Mouse (Mus musculus) CD4-positive, CD25-positive, alpha-beta regulatory T cell, adult 4 months (primary cell): ENCODE results near the gene Ctnna2. TPM values are rescaled to one million over a fixed set of nuclear protein-coding genes. Genes with fewer than 3 reads are reported as not detected.

Experiments
- ATAC-seq: one replicate; pipeline ENCODE4 v1.8.0; 2017
- polyA plus RNA-seq, 2 experiments: library from polyadenylated mRNA; unstranded; fragments of 100-300 nt; shearing (Covaris generic); gene quantifications; one replicate each; pipeline ENCODE4 v1.2.1; 2017

The Ctnna2 gene
- polyA plus RNA-seq, 2 experiments from 2014 or later: not detected

DNA sequence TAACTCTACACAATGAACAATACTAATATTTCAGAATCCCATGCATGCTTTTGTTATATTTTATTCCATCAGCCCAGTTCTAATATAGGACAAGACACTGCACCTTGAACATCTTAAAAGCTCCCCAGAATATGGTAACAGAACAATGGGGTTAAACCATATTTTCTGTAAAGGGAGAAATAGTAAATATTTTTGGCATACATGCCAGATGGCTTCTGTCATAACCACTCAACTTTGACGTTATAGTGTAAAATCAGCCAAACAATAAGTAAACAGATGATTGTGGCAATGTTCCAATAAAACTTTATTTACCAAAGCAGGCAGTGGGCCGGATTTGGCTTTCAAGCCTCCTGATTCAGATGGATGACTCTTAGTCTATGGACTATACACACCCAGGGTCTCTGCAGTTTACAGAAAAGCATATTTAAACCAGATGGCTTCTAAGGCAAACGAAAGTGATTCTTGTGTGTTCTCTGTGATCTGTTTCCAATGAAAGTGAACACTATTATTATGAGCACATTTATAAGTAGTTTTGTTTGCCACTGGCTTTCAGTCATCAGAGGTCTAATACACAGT lies 557.8 kb downstream of the Ctnna2 start:
- ATAC-seq: no peak

DNA sequence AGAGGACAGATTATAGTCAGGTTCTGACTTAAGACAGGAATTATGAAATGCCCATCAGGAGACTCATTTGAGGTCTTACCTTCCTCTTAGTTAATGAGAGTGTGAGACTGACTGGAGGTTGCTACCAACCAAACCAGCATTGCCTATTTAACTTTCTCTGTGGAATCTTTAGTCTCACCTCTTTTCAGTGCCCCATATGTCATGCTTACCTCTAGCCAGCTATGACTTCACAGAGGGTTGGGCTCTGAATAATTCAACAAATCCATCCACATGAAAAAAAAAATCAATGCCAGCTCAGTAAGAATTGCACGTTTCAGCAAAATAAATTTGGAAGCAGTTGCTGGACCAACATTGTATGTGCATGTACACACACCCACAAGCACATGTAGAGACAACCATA lies 562.5 kb downstream of the Ctnna2 start:
- no peak for ATAC-seq

DNA sequence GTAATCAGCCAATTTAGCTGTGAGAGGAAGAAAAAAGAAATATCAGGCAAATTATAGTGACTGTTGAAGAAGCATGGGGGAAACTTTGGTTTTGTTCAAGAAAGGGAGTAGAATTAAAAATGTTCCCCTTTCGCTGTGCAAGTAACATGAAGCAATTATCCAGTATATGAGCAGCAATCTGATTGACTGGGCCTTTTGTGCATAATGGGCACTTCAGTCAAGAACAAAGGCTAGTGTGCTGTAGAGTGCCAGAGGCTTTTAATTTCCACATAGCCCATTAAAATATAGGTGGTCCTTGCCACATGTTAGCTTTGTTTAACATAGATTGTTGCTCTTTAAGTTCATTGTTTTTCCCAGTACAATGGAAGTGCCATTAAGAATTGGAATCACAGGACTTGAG lies 566.0 kb downstream of the Ctnna2 start:
- ATAC-seq: no peak

DNA sequence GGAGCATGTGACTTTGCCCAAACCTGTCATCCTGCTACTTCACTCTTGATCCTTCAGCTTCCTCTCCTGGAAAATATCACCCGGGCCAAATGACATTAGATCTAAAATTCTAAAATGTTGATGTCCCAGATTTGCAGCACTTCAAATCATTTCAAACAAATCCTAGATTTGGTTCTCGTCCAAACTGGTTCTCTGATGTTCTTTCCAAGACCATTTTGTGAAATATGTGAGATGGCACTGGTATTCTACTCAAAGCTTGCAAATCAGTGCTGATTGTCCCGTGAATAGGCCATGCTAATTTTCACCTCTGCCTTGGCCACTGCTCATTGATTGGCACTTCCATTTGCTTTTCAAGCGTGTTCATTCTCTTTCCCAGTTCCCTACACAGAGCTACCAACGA lies 571.0 kb downstream of the Ctnna2 start:
- no peak for ATAC-seq

DNA sequence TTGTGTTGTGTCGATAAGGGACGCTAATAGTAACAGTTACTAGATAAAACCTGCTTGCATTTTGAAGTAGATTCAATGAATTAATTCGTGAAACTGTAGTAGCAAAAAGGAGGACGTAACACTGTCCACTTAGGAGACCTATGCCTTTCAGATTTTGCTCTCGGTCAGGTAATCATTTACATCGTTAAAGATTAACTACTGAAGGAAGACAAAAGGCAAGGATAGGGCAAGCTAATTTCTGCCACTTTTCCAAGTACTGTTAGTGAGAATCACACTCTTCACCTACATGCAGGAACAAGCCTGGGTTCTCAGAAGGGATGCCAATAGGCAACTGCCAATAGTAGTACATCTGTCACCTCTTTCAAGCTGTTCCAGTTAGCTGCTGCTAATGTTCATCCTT lies 578.7 kb downstream of the Ctnna2 start:
- ATAC-seq: no peak

DNA sequence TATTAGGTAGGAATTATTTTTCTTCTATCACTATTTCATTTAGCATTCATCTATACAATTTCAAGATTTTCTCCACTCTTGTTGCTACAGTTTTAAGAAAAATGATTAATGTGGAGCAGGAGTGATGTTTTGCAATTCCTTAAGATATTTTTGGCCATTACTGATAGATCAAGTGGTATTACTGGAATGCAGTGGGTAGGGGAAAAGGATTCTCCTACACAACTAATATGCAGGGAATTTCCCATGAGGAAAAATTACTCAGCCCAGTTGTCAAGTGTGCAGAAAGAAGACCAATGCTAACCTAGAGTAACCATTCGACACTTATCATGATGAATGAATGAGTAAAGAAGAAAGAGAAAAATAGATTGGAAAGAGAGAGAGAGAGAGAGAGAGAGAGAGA lies 587.8 kb downstream of the Ctnna2 start:
- ATAC-seq: no peak

DNA sequence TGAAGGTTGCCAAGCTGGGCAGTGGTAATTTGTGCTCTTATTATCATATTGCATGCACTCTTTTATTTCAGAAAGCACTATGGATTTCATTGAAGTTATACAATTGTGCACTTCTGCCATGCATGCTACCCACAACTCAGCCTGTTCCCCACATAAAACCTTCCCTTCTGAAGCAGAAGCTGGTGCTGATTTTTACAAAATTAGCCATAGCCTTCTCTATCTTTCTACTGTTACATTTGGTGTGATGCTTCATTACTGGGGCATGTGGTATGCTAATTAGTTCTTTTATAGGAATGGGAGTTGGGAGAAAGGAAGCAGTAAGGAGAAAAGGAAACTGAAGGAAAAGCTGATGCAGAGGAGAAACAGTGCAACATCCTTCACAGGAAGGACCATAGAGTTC lies 598.2 kb downstream of the Ctnna2 start:
- no peak for ATAC-seq

DNA sequence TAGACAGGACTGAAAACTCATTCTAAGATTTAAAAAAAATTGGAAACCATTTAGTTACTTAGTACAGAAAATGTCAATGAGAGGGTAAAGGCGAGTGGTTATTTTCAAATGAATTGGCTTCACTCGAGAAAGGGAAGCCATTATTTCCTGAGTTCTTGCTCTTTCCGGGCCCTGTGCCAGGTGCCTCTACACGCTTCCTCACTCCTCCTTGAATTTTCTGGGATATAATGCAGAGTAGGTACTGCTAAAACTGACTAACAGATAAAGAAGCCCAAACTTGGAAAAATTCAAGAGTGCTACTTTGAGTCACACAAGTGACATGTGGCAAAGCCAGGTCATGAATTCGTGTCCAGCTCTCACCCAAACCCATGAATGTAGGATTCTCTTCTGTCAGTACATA lies 606.4 kb downstream of the Ctnna2 start:
- ATAC-seq: no peak

DNA sequence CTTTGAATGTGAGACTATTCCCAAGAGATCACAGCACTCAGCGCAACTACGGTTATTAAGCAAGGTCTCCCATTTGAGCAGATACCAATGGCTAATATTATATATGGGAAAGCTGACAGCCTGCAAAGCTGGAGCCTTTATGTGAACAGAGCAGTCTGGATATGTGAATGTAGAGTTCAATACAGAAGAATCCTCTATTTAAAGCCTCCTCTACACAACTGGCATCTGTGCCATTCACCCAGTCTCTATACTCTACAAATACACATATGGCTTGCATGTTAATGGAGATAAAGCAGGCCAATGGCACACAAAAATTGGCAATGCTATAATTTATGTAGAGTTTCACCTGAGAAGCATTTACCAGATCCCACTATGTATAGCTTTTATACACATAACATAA lies 608.4 kb downstream of the Ctnna2 start:
- ATAC-seq: no peak

DNA sequence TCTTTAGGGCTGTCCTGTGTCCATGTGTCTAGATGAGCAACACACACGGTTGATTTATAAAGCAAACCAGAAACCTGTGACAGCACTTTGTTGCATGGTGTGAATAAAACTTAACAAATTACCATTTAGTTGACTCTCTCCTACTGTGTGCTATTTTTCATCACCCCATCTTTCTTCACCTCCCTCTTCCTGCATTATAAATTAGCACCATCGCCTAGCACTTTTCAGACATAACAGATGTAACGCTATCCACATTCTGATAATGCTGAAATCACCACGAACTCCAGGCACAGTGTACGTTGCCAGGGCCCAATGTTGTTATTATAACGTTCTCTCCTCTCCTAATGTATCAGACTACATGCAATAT lies 621.0 kb downstream of the Ctnna2 start:
- no peak for ATAC-seq

DNA sequence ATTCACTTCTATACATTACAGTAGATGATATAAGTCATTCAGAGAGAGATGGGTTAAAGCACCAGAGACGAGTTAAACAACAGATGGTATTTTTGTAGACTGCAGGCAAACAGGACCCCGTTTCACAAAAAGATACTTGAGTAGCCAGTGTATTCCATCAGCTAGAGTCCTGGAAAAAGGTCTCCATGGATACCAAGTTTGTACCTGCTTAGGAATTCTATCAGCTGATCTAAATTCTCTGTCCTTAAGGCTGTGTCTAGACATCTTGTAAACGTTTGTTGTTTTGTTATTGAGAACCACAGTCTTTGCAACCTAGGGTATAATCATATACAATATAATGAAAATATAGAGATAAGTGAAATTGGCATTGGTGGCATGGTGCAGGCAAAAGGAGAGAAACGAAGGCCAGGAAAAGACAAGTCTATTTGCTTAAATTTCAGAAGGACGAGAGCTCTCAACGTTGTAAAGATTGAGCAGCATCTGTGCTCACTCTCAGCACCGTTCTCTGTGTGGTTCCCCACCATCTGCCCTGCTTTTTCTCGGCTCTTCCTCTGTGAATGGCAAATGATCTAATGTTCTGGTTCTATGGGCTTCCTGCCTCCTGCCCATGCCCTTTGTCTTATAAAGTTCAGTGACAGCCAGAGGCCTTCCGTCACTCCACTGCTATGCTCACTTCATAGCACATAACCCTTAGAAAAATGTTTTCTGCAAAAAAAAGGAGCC lies 621.6 kb downstream of the Ctnna2 start:
- no peak for ATAC-seq

DNA sequence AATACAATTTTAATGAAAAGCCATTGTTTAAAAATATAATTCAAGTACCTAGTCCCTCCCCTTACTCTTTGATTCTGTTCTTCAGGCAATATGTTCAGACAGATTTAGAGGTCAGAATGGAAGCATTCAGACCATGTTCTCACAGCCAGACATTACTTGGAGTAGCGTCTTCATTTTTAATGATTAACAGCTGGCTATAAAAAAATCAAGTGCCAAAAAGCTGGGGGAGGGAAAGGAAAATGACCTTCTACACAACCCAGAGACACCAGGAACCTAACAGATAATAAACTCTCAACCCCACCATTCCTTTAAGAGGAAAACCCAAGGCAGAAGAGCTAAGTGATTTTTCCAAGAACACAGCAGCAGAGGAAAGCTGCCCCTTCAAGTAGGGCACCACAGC lies 624.7 kb downstream of the Ctnna2 start:
- no peak for ATAC-seq

DNA sequence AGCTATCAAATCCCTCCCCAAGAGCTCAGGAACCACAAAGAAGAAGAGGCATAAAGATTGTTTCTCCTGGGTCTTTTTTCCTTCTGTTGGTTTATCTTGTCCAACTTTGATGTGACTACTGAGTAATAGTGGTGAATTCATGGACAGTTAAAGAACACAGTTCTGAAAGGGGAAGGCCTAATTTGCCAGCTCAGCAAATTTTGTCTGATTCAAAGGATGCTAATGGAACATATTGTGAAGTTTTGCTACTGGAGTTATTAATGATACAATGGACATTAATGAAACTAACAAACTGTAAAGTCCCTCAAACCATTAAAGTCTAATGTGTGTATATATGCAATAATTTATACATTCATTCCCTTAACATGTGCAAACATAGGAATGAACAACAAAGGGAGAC lies 635.7 kb downstream of the Ctnna2 start:
- no peak for ATAC-seq

DNA sequence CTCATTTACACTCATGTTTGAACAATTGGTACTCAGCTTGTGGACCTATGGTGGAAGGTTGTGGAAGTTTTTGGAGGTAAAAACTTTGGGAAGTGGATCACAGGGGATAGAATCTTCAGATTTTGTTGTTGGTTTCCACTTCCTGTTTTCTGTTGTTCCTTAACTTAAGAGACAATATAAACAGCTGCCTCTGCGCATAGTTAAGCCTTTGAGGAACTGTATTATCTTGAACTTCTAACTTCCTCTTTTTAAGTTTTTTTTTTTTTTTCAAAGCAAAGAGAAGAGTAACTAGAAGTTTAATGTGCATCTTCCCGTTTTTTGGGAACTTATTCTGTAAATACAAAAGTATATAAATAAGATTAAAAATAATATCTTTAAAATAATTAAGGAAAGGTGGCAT lies 644.0 kb downstream of the Ctnna2 start:
- no peak for ATAC-seq

DNA sequence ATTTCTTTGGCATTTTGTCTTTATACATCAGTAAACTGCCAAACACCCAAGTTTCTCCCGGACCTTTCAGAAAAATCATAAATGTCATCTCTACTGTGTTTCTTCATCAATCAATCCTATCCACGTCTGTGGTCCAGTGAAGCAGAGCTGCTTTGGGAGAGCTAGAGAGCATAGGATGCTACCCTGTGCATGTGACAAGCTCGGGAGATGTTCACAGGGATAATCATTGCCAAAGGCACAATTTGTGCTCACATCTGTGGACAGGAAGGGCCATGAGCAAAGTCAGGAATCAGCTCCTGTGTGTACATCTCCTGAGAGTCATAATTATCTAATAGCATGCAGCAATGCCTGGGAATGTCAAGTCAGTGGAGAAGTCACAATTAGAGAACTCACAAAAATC lies 654.8 kb downstream of the Ctnna2 start:
- no peak for ATAC-seq

DNA sequence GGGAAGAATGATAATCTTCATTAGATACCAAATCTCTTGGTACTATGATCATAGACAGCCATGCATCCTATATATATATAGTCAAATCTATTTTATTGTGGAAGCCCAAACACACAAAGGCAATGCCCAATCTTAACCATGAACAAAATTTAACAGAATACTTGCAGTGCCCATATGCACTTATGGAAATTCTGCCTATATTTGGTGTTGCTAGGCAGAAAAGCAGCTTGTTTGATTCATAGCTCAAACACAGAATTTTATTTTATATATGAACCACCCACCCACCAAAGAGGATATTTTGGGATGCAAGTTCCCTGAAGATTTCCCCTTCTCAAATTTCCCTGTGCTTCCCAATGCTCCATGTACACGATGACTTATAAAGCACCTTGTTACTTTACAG lies 655.2 kb downstream of the Ctnna2 start:
- no peak for ATAC-seq

DNA sequence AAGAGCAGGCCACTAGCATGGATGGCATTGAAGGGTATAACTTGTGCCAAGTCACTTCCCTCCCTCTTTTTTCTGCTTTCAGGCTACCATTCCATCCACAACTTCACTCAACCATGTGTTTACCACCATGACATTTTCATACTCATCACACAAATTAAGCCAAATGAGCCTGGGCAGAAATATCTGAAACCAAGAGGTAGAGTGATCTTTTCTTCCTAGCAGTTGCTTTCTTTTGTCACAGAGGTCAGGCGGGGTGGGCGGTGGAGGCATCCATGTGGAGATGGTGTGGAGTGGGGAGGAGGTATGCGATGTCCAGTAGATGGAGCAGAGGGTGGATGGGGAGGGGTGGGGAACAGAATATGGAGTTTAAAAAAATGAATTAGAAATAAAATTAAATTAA lies 672.7 kb downstream of the Ctnna2 start:
- no peak for ATAC-seq

DNA sequence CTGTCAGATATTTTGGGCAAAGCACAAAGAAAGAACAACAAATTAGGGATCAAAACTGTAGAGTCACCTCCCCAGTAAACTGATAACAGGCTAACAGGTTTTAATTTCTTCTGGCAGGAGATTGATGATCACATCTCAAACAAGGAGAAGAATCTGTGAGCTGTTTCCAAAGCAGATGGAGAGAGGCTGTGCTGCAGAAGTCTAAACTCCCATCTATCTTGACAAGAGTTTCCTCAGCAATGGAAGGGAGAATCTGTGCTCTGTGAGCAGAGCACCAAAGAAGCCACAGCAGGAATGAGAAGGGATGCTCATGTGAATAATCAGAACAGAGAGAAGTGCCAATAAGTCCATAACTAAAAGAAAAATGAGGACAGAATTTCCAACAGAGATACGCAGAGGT lies 678.2 kb downstream of the Ctnna2 start:
- no peak for ATAC-seq

DNA sequence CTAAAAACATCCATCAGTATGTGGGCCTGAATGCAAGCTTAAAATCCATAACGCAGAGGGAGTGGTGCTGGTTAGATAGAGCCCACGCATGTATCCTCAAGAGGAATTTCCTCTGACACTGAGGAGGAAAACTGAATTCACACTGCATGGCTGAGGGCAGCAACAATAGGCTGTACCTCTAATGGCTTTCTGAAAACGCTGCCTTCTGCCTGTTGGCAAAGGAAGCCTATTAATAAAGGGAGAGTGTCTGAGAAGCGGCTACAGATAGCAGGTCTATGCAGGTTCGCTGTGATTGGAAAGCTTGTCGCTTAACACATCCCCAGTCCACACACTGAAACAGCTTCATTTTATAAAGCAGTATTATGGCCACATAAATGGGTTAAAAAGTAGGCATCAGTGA lies 688.1 kb downstream of the Ctnna2 start:
- ATAC-seq: no peak

DNA sequence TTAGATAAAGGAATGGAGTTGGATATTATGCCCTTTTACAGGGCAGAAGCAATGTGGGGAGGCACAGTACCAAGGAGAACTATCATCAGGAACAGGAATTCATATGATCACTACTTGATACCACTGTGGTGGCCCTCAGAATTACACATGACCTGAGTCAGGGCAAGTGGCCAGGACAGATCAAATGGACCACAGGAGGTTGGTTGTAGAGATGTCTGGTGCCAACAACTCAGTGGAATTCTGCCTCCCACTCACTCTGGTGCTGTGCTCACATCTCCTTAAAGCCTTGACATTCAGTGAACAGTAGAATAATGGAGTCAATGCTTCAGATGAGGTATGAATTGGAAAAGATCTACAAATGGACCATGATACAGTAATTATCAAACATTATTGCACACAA lies 691.1 kb downstream of the Ctnna2 start:
- no peak for ATAC-seq

DNA sequence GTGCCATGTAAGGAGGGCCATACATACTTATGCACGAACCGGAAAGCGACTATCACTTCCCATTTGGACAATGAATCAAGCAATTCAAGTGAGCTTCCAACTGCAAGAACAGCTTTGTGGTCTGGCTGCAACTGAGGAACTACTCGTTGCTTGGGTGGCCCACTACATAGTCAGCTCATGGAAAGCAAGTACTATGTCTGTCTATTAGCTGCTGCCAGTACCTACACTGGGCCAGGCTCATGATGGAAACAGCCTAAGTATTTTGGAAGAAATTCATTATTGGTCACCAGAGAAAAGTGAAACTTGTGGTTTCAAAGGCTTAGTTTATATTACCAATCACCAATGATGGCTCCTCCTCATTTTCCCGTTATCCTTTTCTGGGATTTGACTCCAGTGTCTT lies 693.2 kb downstream of the Ctnna2 start:
- ATAC-seq: no peak

DNA sequence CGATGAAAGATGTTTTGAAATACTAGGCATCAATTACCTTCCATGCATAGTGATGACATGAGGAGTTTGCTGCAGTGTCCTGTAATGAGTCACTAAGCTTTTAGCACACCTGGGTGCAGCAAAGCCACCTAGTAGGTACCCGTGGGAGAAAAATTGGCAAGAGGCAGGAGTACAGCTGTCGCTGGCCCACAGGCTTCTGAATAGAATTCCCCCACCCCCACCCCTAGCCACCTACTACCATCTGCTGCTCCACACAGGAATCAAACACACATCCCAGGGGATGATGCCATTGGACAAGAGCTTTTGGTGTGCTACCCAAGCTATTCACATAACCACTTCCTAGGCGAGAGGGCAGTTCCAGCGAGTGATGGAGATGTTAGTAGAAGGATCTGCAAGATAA lies 700.7 kb downstream of the Ctnna2 start:
- ATAC-seq: no peak

DNA sequence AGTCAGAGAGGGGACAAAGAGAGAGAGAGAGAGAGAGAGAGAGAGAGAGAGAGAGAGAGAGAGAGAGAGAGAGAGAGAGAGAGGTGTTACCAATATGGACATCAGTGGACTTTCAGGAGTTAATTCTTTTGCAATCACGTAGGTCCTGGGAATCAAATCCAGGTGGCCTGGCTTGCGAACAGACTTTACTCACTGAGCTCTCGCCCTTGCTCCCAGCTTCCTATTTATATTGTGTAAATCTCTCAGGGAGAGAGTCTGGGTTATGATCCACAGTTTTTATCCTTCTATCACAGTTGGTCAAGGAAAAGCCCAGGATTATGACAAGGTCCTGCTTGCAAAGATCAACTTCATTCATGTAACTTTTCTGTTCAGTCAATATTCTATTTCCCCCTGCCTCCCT lies 714.3 kb downstream of the Ctnna2 start:
- ATAC-seq: no peak

DNA sequence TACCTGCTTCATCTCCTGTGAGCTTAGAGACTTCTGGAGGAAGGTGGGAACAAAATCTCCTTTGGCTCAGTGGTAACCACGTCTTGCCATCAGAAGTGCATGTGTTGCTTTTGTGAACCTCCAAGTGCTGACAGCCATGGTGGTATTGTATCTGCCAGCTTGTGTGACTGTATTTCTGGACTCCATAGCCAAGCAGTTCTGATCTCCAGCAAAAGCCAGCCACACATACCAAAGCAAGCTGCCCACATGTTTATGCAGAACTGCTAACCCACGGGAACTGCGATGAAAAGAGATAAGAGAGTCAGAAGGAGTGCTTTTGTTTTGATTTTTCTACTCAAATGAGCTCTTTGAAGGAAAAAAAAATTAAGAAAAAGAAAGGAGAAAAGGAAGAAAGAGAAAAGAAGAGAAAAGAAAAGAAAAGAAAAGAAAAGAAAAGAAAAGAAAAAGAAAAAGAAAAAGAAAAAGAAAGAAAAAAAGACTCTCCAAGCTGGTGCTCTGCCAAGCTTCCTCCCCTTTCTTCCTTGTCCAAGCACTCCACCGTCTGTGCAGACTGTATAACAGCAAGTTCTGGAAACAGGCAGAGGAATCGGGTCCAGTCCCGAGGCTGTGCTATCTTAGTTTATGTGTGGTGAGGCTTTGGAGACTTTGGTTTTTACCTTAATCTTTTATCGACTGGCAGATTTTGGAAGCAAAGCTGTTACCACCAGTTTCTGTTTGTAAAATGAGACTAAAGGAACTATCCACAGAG lies 722.0 kb downstream of the Ctnna2 start:
- no peak for ATAC-seq
